Mouse (Mus musculus): Measurements from ENCODE around the gene Tstd3. TPM values are rescaled to one million over a fixed set of nuclear protein-coding genes. Genes with fewer than 3 reads are reported as not detected.
"Not testable (repeated sequence)": the region's sequence is repeated elsewhere in the genome, so short reads cannot be mapped to it uniquely, and the experiment has no call there.

Tstd3 gene
- total RNA-seq, 2 experiments from 2014 or later, result 12.7 to 13.1 TPM

GRCm38 (mm10) chr4:21755123-21755789, 11.8 kb downstream of the Tstd3 start:
- no peak for DNase-seq (ENCODE audit: low spot score in 2 of 2)

GRCm38 (mm10) chr4:21745723-21746122, 21.3 kb downstream of the Tstd3 start:
- no peak for DNase-seq (ENCODE audit: low spot score in 2 of 2)

GRCm38 (mm10) chr4:21744142-21744541, 22.9 kb downstream of the Tstd3 start:
- DNase-seq (ENCODE audit: low spot score in 2 of 2), result not testable (repeated sequence)

- no peak for DNase-seq (ENCODE audit: low spot score in 2 of 2)
Observed at GRCm38 (mm10) chr4:21739169-21739568, 27.8 kb downstream of the Tstd3 start.

- peak; percentile 79 to 87 for DNase-seq (ENCODE audit: low spot score in 2 of 2)
Observed at GRCm38 (mm10) chr4:21727615-21728165, 39.3 kb downstream of the Tstd3 start, which contains the start of gene Ccnc. Ccnc (plus strand) TSS chr4:21727701.

- DNase-seq (ENCODE audit: low spot score in 2 of 2), result no peak
Observed at GRCm38 (mm10) chr4:21726912-21727614, 39.9 kb downstream of the Tstd3 start.

GRCm38 (mm10) chr4:21722752-21723334, 44.2 kb downstream of the Tstd3 start:
- DNase-seq (ENCODE audit: low spot score in 2 of 2), result no peak

- DNase-seq (ENCODE audit: low spot score in 2 of 2), result peak; percentile 65 to 80
Observed at GRCm38 (mm10) chr4:21712147-21712546, 54.9 kb downstream of the Tstd3 start.

Other genes with a start within 250 kb of the Tstd3 start
- gene Prdm13, start 81.2 kb downstream of the Tstd3 start, total RNA-seq (2021), result not detected
- 10 to 100 TPM; 21.3 to 22.4 TPM for gene Ccnc, start 39.5 kb downstream of the Tstd3 start, total RNA-seq (2021)
- 10 to 100 TPM; 20.8 to 21.5 TPM for gene Usp45, start 56 bp downstream of the Tstd3 start, total RNA-seq (2021)
- gene Pnisr, start 80.4 kb upstream of the Tstd3 start, total RNA-seq (2021), result 100 to 1,000 TPM; 160 to 175 TPM
- gene Coq3, start 112.5 kb upstream of the Tstd3 start, total RNA-seq (2021), result 10 to 100 TPM; 17.0 to 20.4 TPM
- gene Faxc, start 164.1 kb upstream of the Tstd3 start, total RNA-seq (2021), result 10 to 100 TPM; 12.6 to 13.5 TPM